ENCODE assay signal across 28 mouse cellular contexts in genomic region chr1:189709001-189709400, GRCm38 (mm10). TPM values are rescaled to one million over a fixed set of nuclear protein-coding genes. Genes with fewer than 3 reads are reported as not detected.
A peak's percentile ranks its signal among the peaks of the same experiment; 100 is the strongest.
DNase-seq lines count a peak whose midpoint lies in the region; ATAC-seq and TF ChIP-seq lines count a peak whose summit lies in the region.
"Had no signal": no experiment of that assay in that cellular context is flagged by ENCODE, and none has a peak within 500 bp of the region (broad histone marks: within the 10 kb centered on the region; RNA-seq: fewer than 3 reads in every experiment).

No protein-coding gene starts in this region.

- no peaks in the 10 kb centered on the region for H3K36me3 ChIP-seq in intestine, embryonic 15.5 days
- H3K36me3 ChIP-seq in intestine, embryonic 16.5 days (ENCODE audit: control insufficient read depth, insufficient read depth, low read length) = no peaks in the 10 kb centered on the region
- no peaks in the 10 kb centered on the region for H3K36me3 ChIP-seq in neural tube, embryonic 13.5 days
- no peaks in the 10 kb centered on the region for H3K36me3 ChIP-seq in limb, embryonic 12.5 days
- no peaks in the 10 kb centered on the region for H3K36me3 ChIP-seq in lung, postnatal 0 days (ENCODE audit: insufficient read depth, low read length)
- H3K36me3 ChIP-seq: embryonic facial prominence, embryonic 12.5 days; liver, embryonic 13.5 days; midbrain, embryonic 13.5 days; stomach, embryonic 15.5 days had no signal

- intact Hi-C loops in heart, postnatal 25 days (cut with DNase I) = no loop called here

- no peaks in the 10 kb centered on the region for H3K9me3 ChIP-seq in intestine, embryonic 15.5 days
- no peaks in the 10 kb centered on the region for H3K9me3 ChIP-seq in intestine, embryonic 16.5 days (ENCODE audit: control insufficient read depth, low read length)
- H3K9me3 ChIP-seq in neural tube, embryonic 13.5 days = no peaks in the 10 kb centered on the region
- H3K9me3 ChIP-seq in limb, embryonic 12.5 days = no peaks in the 10 kb centered on the region
- H3K9me3 ChIP-seq in lung, postnatal 0 days (ENCODE audit: low read length) = no peaks in the 10 kb centered on the region
- H3K9me3 ChIP-seq: embryonic facial prominence, embryonic 12.5 days; forebrain, embryonic 13.5 days; liver, embryonic 13.5 days; midbrain, embryonic 13.5 days; stomach, embryonic 15.5 days had no signal

- no peak for ATAC-seq in intestine, embryonic 15.5 days
- ATAC-seq in intestine, embryonic 16.5 days = no peak
- no peak for ATAC-seq in neural tube, embryonic 13.5 days (ENCODE audit: low read depth)
- no peak for ATAC-seq in limb, embryonic 12.5 days (ENCODE audit: insufficient number of reproducible peaks, insufficient read depth, low FRiP score, low TSS enrichment, low read depth)
- ATAC-seq in lung, postnatal 0 days = no peak
- ATAC-seq: forebrain, embryonic 13.5 days; hindbrain, embryonic 16.5 days; midbrain, embryonic 13.5 days; Patski had no signal

- no peak overlapping the region for H3K4me3 ChIP-seq in intestine, embryonic 15.5 days (replicated peaks)
- no peak overlapping the region for H3K4me3 ChIP-seq in intestine, embryonic 16.5 days (ENCODE audit: low read length)
- H3K4me3 ChIP-seq in neural tube, embryonic 13.5 days = no peak overlapping the region
- no peak overlapping the region for H3K4me3 ChIP-seq in limb, embryonic 12.5 days (replicated peaks)
- H3K4me3 ChIP-seq in lung, postnatal 0 days (ENCODE audit: low read depth, low read length) = no peak overlapping the region
- H3K4me3 ChIP-seq: embryonic facial prominence, embryonic 12.5 days; forebrain, embryonic 13.5 days; liver, embryonic 13.5 days; midbrain, embryonic 13.5 days; stomach, embryonic 15.5 days had no signal

- TF ChIP-seq CTCF in lung, postnatal 0 days (IDR thresholded peaks at IDR 0.05) = no peak

- no peak overlapping the region for H3K4me2 ChIP-seq in intestine, embryonic 15.5 days (replicated peaks)
- no peak overlapping the region for H3K4me2 ChIP-seq in intestine, embryonic 16.5 days (ENCODE audit: low read depth, low read length)
- H3K4me2 ChIP-seq in neural tube, embryonic 13.5 days = no peak overlapping the region
- no peak overlapping the region for H3K4me2 ChIP-seq in limb, embryonic 12.5 days
- H3K4me2 ChIP-seq in lung, postnatal 0 days (replicated peaks; ENCODE audit: low read depth, low read length) = no peak overlapping the region
- H3K4me2 ChIP-seq: embryonic facial prominence, embryonic 12.5 days; forebrain, embryonic 13.5 days; liver, embryonic 13.5 days; midbrain, embryonic 13.5 days; stomach, embryonic 15.5 days had no signal

- H3K9ac ChIP-seq in intestine, embryonic 15.5 days = no peak overlapping the region
- no peak overlapping the region for H3K9ac ChIP-seq in intestine, embryonic 16.5 days (ENCODE audit: low read depth, low read length)
- H3K9ac ChIP-seq in neural tube, embryonic 13.5 days = 0 out of 2 replicates have a peak overlapping the region, but pooled peaks have one; percentile 3
- no peak overlapping the region for H3K9ac ChIP-seq in limb, embryonic 12.5 days (replicated peaks)
- H3K9ac ChIP-seq in lung, postnatal 0 days (replicated peaks; ENCODE audit: low read depth) = no peak overlapping the region
- H3K9ac ChIP-seq: embryonic facial prominence, embryonic 12.5 days; forebrain, embryonic 13.5 days; liver, embryonic 13.5 days; midbrain, embryonic 13.5 days; stomach, embryonic 15.5 days had no signal

- DNase-seq in neural tube, embryonic 10.5 days (ENCODE audit: extremely low spot score, low spot score) = no peak
- no peak for DNase-seq in heart, postnatal 25 days (ENCODE audit: low spot score)
- DNase-seq in lung, postnatal 0 days (ENCODE audit: low spot score) = no peak
- DNase-seq: adrenal gland, postnatal 14 days; cerebellum, adult 11 months; cerebellum, adult 9-10 months; cerebellum, postnatal 36 days; gastrocnemius, postnatal 10 days; heart, postnatal 14 days; kidney, adult 11 months; kidney, postnatal 36 days; liver, embryonic 13.5 days; lung, adult 18-20 months; lung, postnatal 10 days; right cerebral cortex, postnatal 25 days; thymus, adult 18-20 months; thymus, postnatal 36 days had no signal

- H3K27ac ChIP-seq in intestine, embryonic 15.5 days = peak overlapping the region; percentile 36; the same call in 1 of the 2 replicates
- H3K27ac ChIP-seq in intestine, embryonic 16.5 days (ENCODE audit: low read length) = no peak overlapping the region
- H3K27ac ChIP-seq in neural tube, embryonic 13.5 days (replicated peaks) = no peak overlapping the region
- 0 out of 2 replicates have a peak overlapping the region, but pooled peaks have one; percentile 35 for H3K27ac ChIP-seq in limb, embryonic 12.5 days
- H3K27ac ChIP-seq in lung, postnatal 0 days (ENCODE audit: low read length) = no peak overlapping the region
- H3K27ac ChIP-seq: embryonic facial prominence, embryonic 12.5 days; forebrain, embryonic 13.5 days; liver, embryonic 13.5 days; macrophage; midbrain, embryonic 13.5 days; stomach, embryonic 15.5 days had no signal

- H3K4me1 ChIP-seq in intestine, embryonic 15.5 days (replicated peaks) = peaks cover 3% of the 10 kb centered on the region; the same call in 1 of the 2 replicates
- H3K4me1 ChIP-seq in intestine, embryonic 16.5 days (ENCODE audit: control insufficient read depth, insufficient read depth, low read length) = no peaks in the 10 kb centered on the region
- peaks cover 12% of the 10 kb centered on the region for H3K4me1 ChIP-seq in neural tube, embryonic 13.5 days (replicated peaks)
- H3K4me1 ChIP-seq in limb, embryonic 12.5 days (replicated peaks) = peaks cover 30% of the 10 kb centered on the region
- no peaks in the 10 kb centered on the region for H3K4me1 ChIP-seq in lung, postnatal 0 days (ENCODE audit: insufficient read depth, low read depth, low read length)
- H3K4me1 ChIP-seq: forebrain, embryonic 13.5 days; liver, embryonic 13.5 days had no signal

- TF ChIP-seq EP300 in lung, postnatal 0 days (IDR thresholded peaks at IDR 0.05) = no peak

- H3K27me3 ChIP-seq in intestine, embryonic 15.5 days (replicated peaks) = no peaks in the 10 kb centered on the region
- no peaks in the 10 kb centered on the region for H3K27me3 ChIP-seq in intestine, embryonic 16.5 days (replicated peaks; ENCODE audit: control insufficient read depth, insufficient read depth, low read length)
- no peaks in the 10 kb centered on the region for H3K27me3 ChIP-seq in neural tube, embryonic 13.5 days
- H3K27me3 ChIP-seq in limb, embryonic 12.5 days = no peaks in the 10 kb centered on the region
- H3K27me3 ChIP-seq in lung, postnatal 0 days (replicated peaks; ENCODE audit: insufficient read depth, low read length) = no peaks in the 10 kb centered on the region
- H3K27me3 ChIP-seq: embryonic facial prominence, embryonic 12.5 days; forebrain, embryonic 13.5 days; liver, embryonic 13.5 days; midbrain, embryonic 13.5 days; Patski; stomach, embryonic 15.5 days had no signal

- 57% methylated on average over 8 of the region's 8 CpGs for WGBS in intestine, embryonic 15.5 days
- 69% methylated on average over 8 of the region's 8 CpGs for WGBS in intestine, embryonic 16.5 days
- WGBS in neural tube, embryonic 13.5 days = 70% methylated on average over 8 of the region's 8 CpGs
- WGBS in limb, embryonic 12.5 days = 60% methylated on average over 8 of the region's 8 CpGs
- 64% methylated on average over 8 of the region's 8 CpGs for WGBS in lung, postnatal 0 days

RNA-seq across cellular contexts. Expression of gene Ptpn14, which starts 19.1 kb away (rescaled TPM):
- 4.9 and 6.2 TPM in 2 replicates for polyA plus RNA-seq in intestine, embryonic 15.5 days (2015; fragmentation: Nextera tagmentation; extraction: Ambion mirVana)
- polyA plus RNA-seq in intestine, embryonic 16.5 days (2015; fragmentation: Nextera tagmentation; extraction: Ambion mirVana) = 4.0 and 4.2 TPM in 2 replicates
- 1.8 and 1.9 TPM in 2 replicates for polyA plus RNA-seq in neural tube, embryonic 13.5 days (2015; fragmentation: Nextera tagmentation; extraction: Ambion mirVana)
- 9.6 and 11.4 TPM in 2 replicates for polyA plus RNA-seq in limb, embryonic 12.5 days (2016; fragmentation: Nextera tagmentation; extraction: Ambion mirVana)
- 10 to 100 TPM; 29.4 to 30.9 TPM for total RNA-seq in heart, postnatal 25 days (2021)
- polyA plus RNA-seq in lung, postnatal 0 days (2015; fragmentation: Nextera tagmentation; extraction: Ambion mirVana) = 4.9 and 5.2 TPM in 2 replicates

RNA-seq across cellular contexts. Expression of gene Cenpf, which starts 21.1 kb away (rescaled TPM):
- 60.6 and 72.0 TPM in 2 replicates for polyA plus RNA-seq in intestine, embryonic 15.5 days (2015; fragmentation: Nextera tagmentation; extraction: Ambion mirVana)
- polyA plus RNA-seq in intestine, embryonic 16.5 days (2015; fragmentation: Nextera tagmentation; extraction: Ambion mirVana) = 45.1 and 54.7 TPM in 2 replicates
- 18.1 and 27.6 TPM in 2 replicates for polyA plus RNA-seq in neural tube, embryonic 13.5 days (2015; fragmentation: Nextera tagmentation; extraction: Ambion mirVana)
- polyA plus RNA-seq in limb, embryonic 12.5 days (2016; fragmentation: Nextera tagmentation; extraction: Ambion mirVana) = 100 and 101 TPM in 2 replicates
- total RNA-seq in heart, postnatal 25 days (2021) = 1 to 10 TPM; 2.5 to 5.2 TPM
- 4.1 and 6.3 TPM in 2 replicates for polyA plus RNA-seq in lung, postnatal 0 days (2015; fragmentation: Nextera tagmentation; extraction: Ambion mirVana)

Comparison
In these comparisons a context has a peak if more than half of its experiments do, and no peak if none do; other contexts are left out.
1. H3K27ac ChIP-seq: peak in intestine, embryonic 15.5 days (single experiment) and limb, embryonic 12.5 days (single experiment); none in intestine, embryonic 16.5 days (single experiment), neural tube, embryonic 13.5 days (single experiment) and lung, postnatal 0 days (single experiment).